Mouse (Mus musculus): ENCODE measurements around the gene Olfml3. TPM values are rescaled to one million over a fixed set of nuclear protein-coding genes. Genes with fewer than 3 reads are reported as not detected.
A peak's percentile ranks its signal among the peaks of the same experiment; 100 is the strongest.

The Olfml3 gene
- polyA plus RNA-seq, 1 experiment from 2014 or later = 3.3 TPM

DNA sequence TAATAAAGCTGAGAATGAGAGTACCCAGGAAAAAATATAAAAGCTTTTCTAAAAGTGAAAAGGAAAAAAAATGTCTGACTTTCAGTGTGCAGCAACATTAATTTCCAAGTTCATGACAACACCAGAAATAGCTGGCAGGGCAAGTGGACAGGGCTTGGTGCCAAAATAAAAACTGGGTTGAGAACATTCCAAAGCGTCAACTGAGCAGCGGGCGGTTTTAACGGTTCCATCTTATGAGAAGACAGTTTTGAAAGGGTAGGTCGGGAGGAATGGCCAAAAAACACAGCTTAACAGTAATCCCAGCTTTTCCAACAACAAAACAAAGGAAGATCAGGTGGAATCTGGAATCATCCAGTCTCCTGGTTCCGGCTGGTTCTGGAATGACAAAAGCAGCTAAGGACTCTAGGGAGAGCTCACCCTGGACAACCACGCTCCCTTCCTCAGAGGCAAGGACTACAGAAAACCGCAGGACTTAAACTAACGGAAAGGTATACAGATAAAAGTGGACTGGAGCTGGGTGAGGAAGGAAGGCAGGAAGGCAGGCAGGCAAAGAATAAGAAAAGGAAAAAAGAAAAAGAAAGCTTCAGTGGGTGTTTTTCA is 33.8 kb upstream of the Olfml3 start:
- Histone ChIP-seq H3K27ac (no peak overlapping the region), H3K9ac (replicated peaks) (no peak overlapping the region), H3K4me3 (replicated peaks) (no peak overlapping the region), H3K27me3 (no peaks in the 10 kb centered on the region), H3K36me3 (peaks cover 18% of the 10 kb centered on the region), H3K4me2 (replicated peaks) (no peak overlapping the region), H3K4me1 (replicated peaks) (0 out of 2 replicates have a peak, but pooled peaks cover 2% of the 10 kb centered on the region), H3K9me3 (no peaks in the 10 kb centered on the region)
- WGBS = 76% methylated on average over 9 of the region's 9 CpGs
- ATAC-seq = no peak

DNA sequence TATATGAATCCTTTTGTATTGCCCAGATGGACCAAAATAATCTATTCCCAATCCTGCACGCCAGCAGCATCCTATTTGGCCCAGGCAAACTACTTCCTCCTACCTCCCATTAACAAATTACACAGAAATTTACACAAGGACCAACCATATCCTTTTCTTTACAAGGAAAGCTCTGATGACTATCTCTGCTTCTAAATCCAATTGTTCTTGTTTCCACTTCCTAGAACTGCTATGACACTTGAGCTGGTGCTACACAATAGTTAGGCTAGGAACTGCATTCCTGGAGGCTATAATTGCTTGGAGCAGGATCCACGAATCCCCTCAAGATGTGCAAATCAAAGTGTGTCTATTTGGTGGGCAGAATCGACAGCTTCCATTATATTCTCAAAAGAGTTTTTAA is 29.0 kb upstream of the Olfml3 start:
- H3K4me3 ChIP-seq (replicated peaks) = no peak overlapping the region
- H3K36me3 ChIP-seq = peaks cover 27% of the 10 kb centered on the region
- 59% methylated on average over 3 of the region's 3 CpGs for WGBS
- H3K27me3 ChIP-seq = no peaks in the 10 kb centered on the region
- no peak overlapping the region for H3K4me2 ChIP-seq (replicated peaks)
- no peaks in the 10 kb centered on the region for H3K9me3 ChIP-seq
- no peak overlapping the region for H3K9ac ChIP-seq (replicated peaks)
- no peak for ATAC-seq
- H3K27ac ChIP-seq = no peak overlapping the region
- H3K4me1 ChIP-seq (replicated peaks) = no peaks in the 10 kb centered on the region

- WGBS = 92% methylated on average over 5 of the region's 5 CpGs
Measured at GRCm38 (mm10) chr3:103759261-103759970, 21.6 kb upstream of the Olfml3 start.

GRCm38 (mm10) chr3:103758456-103758855 is 20.7 kb upstream of the Olfml3 start:
- H3K27me3 ChIP-seq = no peaks in the 10 kb centered on the region
- 89% methylated on average over 7 of the region's 7 CpGs for WGBS
- H3K4me3 ChIP-seq (replicated peaks) = no peak overlapping the region
- H3K9ac ChIP-seq (replicated peaks) = no peak overlapping the region
- no peak for ATAC-seq
- peaks cover 82% of the 10 kb centered on the region for H3K36me3 ChIP-seq
- H3K9me3 ChIP-seq = no peaks in the 10 kb centered on the region
- H3K4me1 ChIP-seq (replicated peaks) = no peaks in the 10 kb centered on the region
- H3K4me2 ChIP-seq (replicated peaks) = no peak overlapping the region
- H3K27ac ChIP-seq = no peak overlapping the region

More at GRCm38 (mm10) chr3:103759261-103759970, 21.6 kb upstream of the Olfml3 start:
- no peak overlapping the region for H3K4me2 ChIP-seq (replicated peaks)
- H3K9ac ChIP-seq (replicated peaks) = no peak overlapping the region
- H3K36me3 ChIP-seq = peaks cover 74% of the 10 kb centered on the region
- H3K27ac ChIP-seq = no peak overlapping the region
- no peaks in the 10 kb centered on the region for H3K27me3 ChIP-seq
- no peaks in the 10 kb centered on the region for H3K9me3 ChIP-seq
- ATAC-seq = no peak
- no peaks in the 10 kb centered on the region for H3K4me1 ChIP-seq (replicated peaks)
- H3K4me3 ChIP-seq (replicated peaks) = no peak overlapping the region

DNA sequence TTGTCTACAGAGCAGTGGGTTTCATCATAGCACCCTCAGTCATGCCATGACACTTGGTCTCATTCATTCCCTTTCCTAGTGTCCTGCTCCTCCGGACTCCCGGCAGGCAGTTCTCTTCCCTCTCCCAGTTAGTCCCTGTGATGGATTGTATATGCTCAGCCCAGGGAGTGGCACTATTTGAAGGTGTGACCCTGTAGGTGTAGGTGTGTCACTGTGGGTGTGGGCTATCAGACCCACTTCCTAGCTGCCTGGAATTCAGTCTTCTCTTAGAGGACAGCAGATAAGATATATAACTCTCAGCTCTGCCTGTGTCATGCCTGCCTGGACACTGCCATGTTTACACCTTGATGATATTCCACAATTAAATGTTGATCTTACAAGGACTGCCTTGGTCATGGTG is 19.1 kb upstream of the Olfml3 start:
- WGBS = 93% methylated on average over 2 of the region's 2 CpGs
- Histone ChIP-seq H3K4me2 (replicated peaks) (no peak overlapping the region), H3K9me3 (no peaks in the 10 kb centered on the region), H3K27me3 (no peaks in the 10 kb centered on the region), H3K4me1 (replicated peaks) (no peaks in the 10 kb centered on the region), H3K36me3 (peaks cover 82% of the 10 kb centered on the region), H3K27ac (no peak overlapping the region), H3K9ac (replicated peaks) (no peak overlapping the region), H3K4me3 (replicated peaks) (no peak overlapping the region)
- no peak for ATAC-seq

- no peak overlapping the region for H3K4me2 ChIP-seq (replicated peaks)
- H3K9me3 ChIP-seq = no peaks in the 10 kb centered on the region
- 82% methylated on average over 3 of the region's 3 CpGs for WGBS
- no peak overlapping the region for H3K9ac ChIP-seq (replicated peaks)
- H3K27me3 ChIP-seq = no peaks in the 10 kb centered on the region
- no peak overlapping the region for H3K27ac ChIP-seq
- H3K36me3 ChIP-seq = peaks cover 82% of the 10 kb centered on the region
- H3K4me3 ChIP-seq (replicated peaks) = no peak overlapping the region
- ATAC-seq = no peak
- no peaks in the 10 kb centered on the region for H3K4me1 ChIP-seq (replicated peaks)
Measured at GRCm38 (mm10) chr3:103755351-103755750, 17.6 kb upstream of the Olfml3 start.

DNA sequence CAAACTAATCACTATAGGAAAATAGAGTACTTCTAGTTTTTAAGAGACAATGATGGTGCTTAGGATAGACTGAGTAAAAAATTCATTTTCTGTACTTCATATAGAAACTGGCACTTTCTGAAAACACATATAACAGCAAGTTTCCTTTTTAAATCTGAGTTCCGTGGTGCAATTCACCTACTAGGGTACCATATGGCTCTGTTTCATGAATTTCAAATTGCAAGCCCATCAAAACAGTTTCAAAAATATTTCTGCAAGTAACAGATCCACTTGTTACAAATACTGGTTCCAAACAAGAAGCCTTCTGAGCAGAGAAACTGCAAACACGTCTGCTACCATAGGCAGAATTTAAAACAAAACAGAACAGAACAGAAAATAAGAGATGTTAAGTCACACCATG is 13.8 kb upstream of the Olfml3 start:
- ATAC-seq = no peak
- no peaks in the 10 kb centered on the region for H3K4me1 ChIP-seq (replicated peaks)
- no peaks in the 10 kb centered on the region for H3K9me3 ChIP-seq
- 89% methylated on average over 2 of the region's 2 CpGs for WGBS
- no peaks in the 10 kb centered on the region for H3K27me3 ChIP-seq
- H3K36me3 ChIP-seq = peaks cover 88% of the 10 kb centered on the region
- H3K9ac ChIP-seq (replicated peaks) = no peak overlapping the region
- H3K4me3 ChIP-seq (replicated peaks) = no peak overlapping the region
- H3K4me2 ChIP-seq (replicated peaks) = no peak overlapping the region
- H3K27ac ChIP-seq = no peak overlapping the region

DNA sequence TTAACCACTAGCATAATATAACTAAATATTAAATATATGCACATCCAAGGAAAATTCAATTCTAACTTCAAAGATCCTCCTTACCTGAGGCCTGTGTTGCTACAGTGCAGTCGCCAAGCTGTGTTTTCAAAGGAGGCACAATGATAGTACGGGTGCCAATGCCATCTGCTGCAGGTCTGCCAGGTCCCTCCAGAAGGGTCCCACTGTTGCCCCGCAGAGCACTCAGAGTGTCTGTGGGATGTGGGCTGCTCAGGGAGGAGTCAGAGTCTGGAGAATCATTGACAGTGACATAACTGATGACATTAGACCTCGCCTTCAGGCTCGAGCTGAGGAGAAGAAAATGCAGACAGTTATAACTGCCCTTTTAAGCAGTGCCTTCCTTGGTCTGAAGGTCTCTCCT is 8.9 kb upstream of the Olfml3 start:
- H3K9me3 ChIP-seq = no peaks in the 10 kb centered on the region
- no peak for ATAC-seq
- no peaks in the 10 kb centered on the region for H3K27me3 ChIP-seq
- H3K36me3 ChIP-seq = peaks cover 86% of the 10 kb centered on the region
- no peak overlapping the region for H3K4me3 ChIP-seq (replicated peaks)
- no peak overlapping the region for H3K4me2 ChIP-seq (replicated peaks)
- WGBS = 89% methylated on average over 5 of the region's 5 CpGs
- no peak overlapping the region for H3K9ac ChIP-seq (replicated peaks)
- no peaks in the 10 kb centered on the region for H3K4me1 ChIP-seq (replicated peaks)
- no peak overlapping the region for H3K27ac ChIP-seq

GRCm38 (mm10) chr3:103745001-103745770 is 7.4 kb upstream of the Olfml3 start:
- no peak for ATAC-seq
- Histone ChIP-seq H3K9me3 (no peaks in the 10 kb centered on the region), H3K4me2 (replicated peaks) (no peak overlapping the region), H3K27ac (no peak overlapping the region), H3K4me1 (replicated peaks) (no peaks in the 10 kb centered on the region; the same call in 1 of the 2 replicates), H3K27me3 (no peaks in the 10 kb centered on the region), H3K4me3 (replicated peaks) (no peak overlapping the region), H3K9ac (replicated peaks) (no peak overlapping the region), H3K36me3 (peaks cover 77% of the 10 kb centered on the region)
- 93% methylated on average over 14 of the region's 14 CpGs for WGBS

DNA sequence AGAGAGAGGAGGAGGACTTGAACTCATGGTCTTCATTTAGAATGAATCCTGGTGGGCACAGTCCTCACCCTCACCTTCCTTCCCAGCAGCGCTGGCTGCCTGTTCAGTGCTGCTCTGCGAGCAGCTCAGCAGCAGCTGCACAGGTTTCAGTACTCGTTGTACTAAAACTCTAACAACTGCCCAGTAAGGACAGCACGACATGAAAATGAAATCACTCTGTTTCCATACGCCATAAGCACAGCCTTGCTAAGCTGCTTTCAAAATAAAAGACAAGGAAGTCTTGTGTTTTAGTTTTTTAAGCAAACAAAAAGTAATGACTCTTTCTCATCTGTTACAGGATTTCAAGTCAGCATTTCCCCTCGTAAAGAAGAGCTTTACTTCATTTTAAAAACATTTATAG is 5.4 kb upstream of the Olfml3 start:
- Histone ChIP-seq H3K9me3 (no peaks in the 10 kb centered on the region), H3K4me2 (replicated peaks) (no peak overlapping the region), H3K4me1 (replicated peaks) (peaks cover 4% of the 10 kb centered on the region; the same call in 1 of the 2 replicates), H3K36me3 (peaks cover 57% of the 10 kb centered on the region), H3K9ac (replicated peaks) (no peak overlapping the region), H3K27ac (no peak overlapping the region), H3K4me3 (replicated peaks) (no peak overlapping the region), H3K27me3 (no peaks in the 10 kb centered on the region)
- ATAC-seq = no peak
- WGBS = 92% methylated on average over 6 of the region's 6 CpGs

- Histone ChIP-seq H3K27ac (no peak overlapping the region), H3K9ac (replicated peaks) (no peak overlapping the region), H3K4me2 (replicated peaks) (no peak overlapping the region), H3K9me3 (no peaks in the 10 kb centered on the region), H3K27me3 (no peaks in the 10 kb centered on the region), H3K4me1 (replicated peaks) (peaks cover 29% of the 10 kb centered on the region), H3K4me3 (replicated peaks) (no peak overlapping the region), H3K36me3 (peaks cover 30% of the 10 kb centered on the region)
- ATAC-seq = no peak
- 11% methylated on average over 5 of the region's 5 CpGs for WGBS
Measured at GRCm38 (mm10) chr3:103740342-103740741, 2.5 kb upstream of the Olfml3 start.

DNA sequence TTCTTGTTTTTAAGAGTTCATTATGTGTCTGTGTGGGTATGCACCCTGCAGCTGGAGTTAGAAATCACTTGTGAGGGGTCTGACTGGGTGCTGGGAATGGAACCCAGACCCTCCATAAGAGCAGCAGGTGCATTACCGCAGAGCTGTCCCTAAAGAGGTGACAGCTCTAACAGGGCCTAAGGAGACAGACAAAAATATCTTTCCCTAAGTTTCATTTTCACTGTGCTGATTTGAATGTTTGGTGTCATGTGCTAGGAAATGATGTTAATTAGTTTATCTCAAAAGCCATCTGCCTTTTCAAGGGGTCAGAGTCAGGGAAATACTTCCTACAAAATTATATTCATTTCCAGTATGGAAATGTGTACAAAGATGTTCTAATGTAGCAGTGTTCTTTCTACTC is 1.5 kb upstream of the Olfml3 start, which contains the start of gene Gm10964:
TSS of gene Gm10964 (plus strand) at position 38 of the 400 bp plus-strand sequence.
- Histone ChIP-seq H3K36me3 (peaks cover 20% of the 10 kb centered on the region), H3K9me3 (no peaks in the 10 kb centered on the region), H3K4me2 (replicated peaks) (peak within 1 kb of the TSS; percentile 49), H3K4me1 (replicated peaks) (peaks cover 39% of the 10 kb centered on the region), H3K27ac (peak within 1 kb of the TSS; percentile 80), H3K4me3 (replicated peaks) (peak within 1 kb of the TSS; percentile 17; the same call in 1 of the 2 replicates), H3K9ac (replicated peaks) (0 out of 2 replicates have a peak within 1 kb of the TSS, but pooled peaks have one; percentile 52), H3K27me3 (no peaks in the 10 kb centered on the region; the same call in 1 of the 2 replicates)
- WGBS = 88% methylated on average over 1 of the region's 1 CpGs
- ATAC-seq = no peak
